Mouse (Mus musculus) heart, adult 2 months (tissue): ENCODE measurements at regions not wholly inside any gene's neighbourhood (a gene's known extent, or its start where the extent isn't known, plus 50 kb on each side); places are given as distances from the start of the nearest gene placed in this dataset.

ENCODE experiments used
- CTCF ChIP-seq: fragments of 200-600 bp; IDR thresholded peaks from 2 replicates; pipeline ENCODE4 v1.8.1; 2022; ENCODE audit warnings: antibody characterized with exemption, mild to moderate bottlenecking, moderate library complexity
- EP300 ChIP-seq: fragments of 200-500 bp; IDR thresholded peaks from 2 replicates; pipeline ENCODE4 v1.6.1; 2011; ENCODE audit warnings: low read depth, low read length, control low read depth; ENCODE audit not compliant: insufficient read depth
- POLR2A ChIP-seq: fragments of 200-500 bp; IDR thresholded peaks from 2 replicates; pipeline ENCODE4 v1.6.1; 2011; ENCODE audit warnings: mild to moderate bottlenecking, low read depth, low read length, control low read depth; ENCODE audit not compliant: insufficient read depth

DNA sequence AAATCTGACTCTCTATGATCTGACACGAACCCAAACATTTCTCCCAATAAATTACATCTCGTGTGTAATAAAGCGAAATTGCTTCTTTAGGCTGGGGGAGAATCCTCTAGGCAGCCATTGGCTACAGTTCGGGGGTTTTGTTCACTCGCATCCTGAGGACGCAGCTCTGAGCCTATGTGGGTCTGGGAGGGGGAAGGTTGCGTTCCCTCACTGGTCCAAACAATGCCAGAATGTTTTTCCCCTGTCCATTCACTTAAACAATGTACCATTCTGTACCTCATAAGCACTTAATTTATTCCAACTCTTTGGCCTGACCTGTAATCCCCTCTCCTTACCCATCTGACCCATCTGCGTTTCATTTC lies 308.6 kb downstream of the Spry2 start:
- TF ChIP-seq EP300: no peak
- no peak for TF ChIP-seq POLR2A
- TF ChIP-seq CTCF: no peak
